Mouse (Mus musculus): ENCODE measurements around the gene Snrnp48. TPM values are rescaled to one million over a fixed set of nuclear protein-coding genes. Genes with fewer than 3 reads are reported as not detected.

The Snrnp48 gene
- polyA plus RNA-seq, 2 experiments = 10.9 to 15.8 TPM

GRCm38 (mm10) chr13:38204171-38204570 lies 567 bp upstream of the Snrnp48 start:
- no peak for ATAC-seq (ENCODE audit: insufficient read depth)
- Histone ChIP-seq H3K4me3 (ENCODE audit: insufficient read depth in 1 of 2, low read depth in 2 of 2, low read length in 2 of 2) (peak overlapping the region in 1 of 2 experiments; percentile 94; a peak in 2 of 4 replicates), H3K9me3 (ENCODE audit: control insufficient read depth, low read length) (no peaks in the 10 kb centered on the region), H3K36me3 (replicated peaks; ENCODE audit: control insufficient read depth, insufficient read depth, low read depth) (no peaks in the 10 kb centered on the region), H3K27me3 (ENCODE audit: control insufficient read depth, insufficient read depth, low read length) (no peaks in the 10 kb centered on the region), H3K4me1 (replicated peaks; ENCODE audit: control insufficient read depth in 2 of 2, insufficient read depth in 2 of 2, low read length in 1 of 2) (peaks cover 14% of the 10 kb centered on the region in 2 experiments), H3K4me2 (ENCODE audit: low read depth) (peak overlapping the region; percentile 80), H3K9ac (replicated peaks) (0 out of 2 replicates have a peak overlapping the region, but pooled peaks have one; percentile 9), H3K27ac (no peak overlapping the region)
- TF ChIP-seq EP300 (IDR thresholded peaks at IDR 0.05; ENCODE audit: low read depth) = no peak
- no peak for TF ChIP-seq CTCF (IDR thresholded peaks at IDR 0.05; ENCODE audit: low read depth)
- no peak for DNase-seq (ENCODE audit: low read depth in 3 of 3, low spot score in 3 of 3)
- 45% methylated on average over 3 of the region's 4 CpGs for WGBS (ENCODE audit: insufficient replicate concordance)

- Histone ChIP-seq H3K4me1 (replicated peaks; ENCODE audit: control insufficient read depth in 2 of 2, insufficient read depth in 2 of 2, low read length in 1 of 2) (peaks cover 8 to 10% of the 10 kb centered on the region in 2 experiments), H3K36me3 (replicated peaks; ENCODE audit: control insufficient read depth, insufficient read depth, low read depth) (peaks cover 28% of the 10 kb centered on the region), H3K27me3 (ENCODE audit: control insufficient read depth, insufficient read depth, low read length) (no peaks in the 10 kb centered on the region), H3K4me2 (ENCODE audit: low read depth) (no peak overlapping the region), H3K4me3 (ENCODE audit: insufficient read depth in 1 of 2, low read depth in 2 of 2, low read length in 2 of 2) (no peak overlapping the region), H3K9me3 (ENCODE audit: control insufficient read depth, low read length) (no peaks in the 10 kb centered on the region), H3K27ac (no peak overlapping the region), H3K9ac (replicated peaks) (no peak overlapping the region)
- DNase-seq (ENCODE audit: low read depth in 3 of 3, low spot score in 3 of 3) (no peak), ATAC-seq (ENCODE audit: insufficient read depth) (no peak)
- WGBS (ENCODE audit: insufficient replicate concordance) = 31% methylated on average over 5 of the region's 5 CpGs
- TF ChIP-seq EP300 (IDR thresholded peaks at IDR 0.05; ENCODE audit: low read depth) (no peak), CTCF (IDR thresholded peaks at IDR 0.05; ENCODE audit: low read depth) (no peak)
Measured at GRCm38 (mm10) chr13:38211122-38211521, 6.4 kb downstream of the Snrnp48 start.

GRCm38 (mm10) chr13:38218686-38219085 lies 13.9 kb downstream of the Snrnp48 start:
- no peak overlapping the region for H3K4me2 ChIP-seq (ENCODE audit: low read depth)
- no peaks in the 10 kb centered on the region for H3K4me1 ChIP-seq (replicated peaks; ENCODE audit: control insufficient read depth in 2 of 2, insufficient read depth in 2 of 2, low read length in 1 of 2)
- ATAC-seq (ENCODE audit: insufficient read depth) (no peak), DNase-seq (ENCODE audit: low read depth in 3 of 3, low spot score in 3 of 3) (no peak)
- H3K4me3 ChIP-seq (ENCODE audit: insufficient read depth in 1 of 2, low read depth in 2 of 2, low read length in 2 of 2) = no peak overlapping the region
- TF ChIP-seq CTCF (IDR thresholded peaks at IDR 0.05; ENCODE audit: low read depth) (no peak), EP300 (IDR thresholded peaks at IDR 0.05; ENCODE audit: low read depth) (no peak)
- no peaks in the 10 kb centered on the region for H3K27me3 ChIP-seq (ENCODE audit: control insufficient read depth, insufficient read depth, low read length)
- H3K36me3 ChIP-seq (replicated peaks; ENCODE audit: control insufficient read depth, insufficient read depth, low read depth) = peaks cover 57% of the 10 kb centered on the region
- H3K27ac ChIP-seq = no peak overlapping the region
- H3K9ac ChIP-seq (replicated peaks) = no peak overlapping the region
- 86% methylated on average over 3 of the region's 3 CpGs for WGBS (ENCODE audit: insufficient replicate concordance)
- no peaks in the 10 kb centered on the region for H3K9me3 ChIP-seq (ENCODE audit: control insufficient read depth, low read length)

- no peaks in the 10 kb centered on the region for H3K9me3 ChIP-seq (ENCODE audit: control insufficient read depth, low read length)
- ATAC-seq (ENCODE audit: insufficient read depth) = no peak
- H3K36me3 ChIP-seq (replicated peaks; ENCODE audit: control insufficient read depth, insufficient read depth, low read depth) = peaks cover 68% of the 10 kb centered on the region
- H3K4me3 ChIP-seq (ENCODE audit: insufficient read depth in 1 of 2, low read depth in 2 of 2, low read length in 2 of 2) = no peak overlapping the region
- H3K4me2 ChIP-seq (ENCODE audit: low read depth) = no peak overlapping the region
- no peak overlapping the region for H3K27ac ChIP-seq
- TF ChIP-seq CTCF (IDR thresholded peaks at IDR 0.05; ENCODE audit: low read depth) = 0 out of 2 replicates have a peak, but pooled peaks have one; percentile 17
- no peak for TF ChIP-seq EP300 (IDR thresholded peaks at IDR 0.05; ENCODE audit: low read depth)
- 80% methylated on average over 6 of the region's 6 CpGs for WGBS (ENCODE audit: insufficient replicate concordance)
- no peak for DNase-seq (ENCODE audit: low read depth in 3 of 3, low spot score in 3 of 3)
- H3K27me3 ChIP-seq (ENCODE audit: control insufficient read depth, insufficient read depth, low read length) = no peaks in the 10 kb centered on the region
- no peaks in the 10 kb centered on the region for H3K4me1 ChIP-seq (replicated peaks; ENCODE audit: control insufficient read depth in 2 of 2, insufficient read depth in 2 of 2, low read length in 1 of 2)
- no peak overlapping the region for H3K9ac ChIP-seq (replicated peaks)
Measured at GRCm38 (mm10) chr13:38220331-38220730, 15.6 kb downstream of the Snrnp48 start.

- 53% methylated on average over 9 of the region's 9 CpGs for WGBS (ENCODE audit: insufficient replicate concordance)
- ATAC-seq (ENCODE audit: insufficient read depth) (no peak), DNase-seq (ENCODE audit: low read depth in 3 of 3, low spot score in 3 of 3) (no peak)
- Histone ChIP-seq H3K36me3 (replicated peaks; ENCODE audit: control insufficient read depth, insufficient read depth, low read depth) (peaks cover 16% of the 10 kb centered on the region), H3K4me2 (ENCODE audit: low read depth) (no peak overlapping the region), H3K4me1 (replicated peaks; ENCODE audit: control insufficient read depth in 2 of 2, insufficient read depth in 2 of 2, low read length in 1 of 2) (no peaks in the 10 kb centered on the region), H3K27ac (no peak overlapping the region), H3K27me3 (ENCODE audit: control insufficient read depth, insufficient read depth, low read length) (no peaks in the 10 kb centered on the region), H3K4me3 (ENCODE audit: insufficient read depth in 1 of 2, low read depth in 2 of 2, low read length in 2 of 2) (no peak overlapping the region), H3K9ac (replicated peaks) (no peak overlapping the region), H3K9me3 (ENCODE audit: control insufficient read depth, low read length) (no peaks in the 10 kb centered on the region)
- TF ChIP-seq EP300 (IDR thresholded peaks at IDR 0.05; ENCODE audit: low read depth) = no peak
- no peak for TF ChIP-seq CTCF (IDR thresholded peaks at IDR 0.05; ENCODE audit: low read depth)
Measured at GRCm38 (mm10) chr13:38230177-38230821, 25.6 kb downstream of the Snrnp48 start.

All from liver, embryonic 14.5 days (tissue).